Mouse (Mus musculus) CH12.LX (cell line): ENCODE measurements at regions not wholly inside any gene's neighbourhood (a gene's known extent, or its start where the extent isn't known, plus 50 kb on each side); places are given as distances from the start of the nearest gene placed in this dataset.

Experiments used
- DNase-seq: peaks from one replicate; pipeline ENCODE4 v3.0.0-alpha.2; 2013; ENCODE audit errors: extremely low read depth
- H3K27ac ChIP-seq: 2 replicates; pipeline ENCODE4 v1.5.1; 2012; ENCODE audit warnings: low read depth, mild to moderate bottlenecking, control low read depth, moderate library complexity; ENCODE audit not compliant: insufficient read depth
- H3K27me3 ChIP-seq: replicated peaks from 2 replicates; pipeline ENCODE3; 2012; ENCODE audit warnings: inconsistent platforms
- H3K36me3 ChIP-seq, 2 experiments: replicated peaks in 1 of 2; 2 replicates each; pipeline versions ENCODE3 to v1.6.1; 2012; ENCODE audit warnings: inconsistent platforms in 1 of 2, low read length in 1 of 2, mild to moderate bottlenecking in 1 of 2, mixed read lengths in 1 of 2, moderate library complexity in 1 of 2; ENCODE audit not compliant: control insufficient read depth in 1 of 2, insufficient read depth in 1 of 2
- H3K4me1 ChIP-seq, 2 experiments: 2 replicates each; pipeline ENCODE4 v1.6.1; 2012; ENCODE audit warnings: inconsistent platforms in 1 of 2, moderate library complexity in 1 of 2; ENCODE audit not compliant: insufficient read depth in 2 of 2, control insufficient read depth in 1 of 2
- H3K4me2 ChIP-seq: 2 replicates; pipeline ENCODE4 v1.6.1; 2012; ENCODE audit warnings: low read depth, mild to moderate bottlenecking, control low read depth; ENCODE audit not compliant: poor library complexity, insufficient read depth, severe bottlenecking
- H3K4me3 ChIP-seq, 3 experiments: fragments of 150-350 bp in 1 of 3; sonication (generic) in 1 of 3; replicated peaks in 1 of 3; 2 replicates each; pipeline versions ENCODE3 to v1.5.1; 2011 to 2012; ENCODE audit warnings: low read depth in 2 of 3, low read length in 2 of 3, mild to moderate bottlenecking in 2 of 3, moderate library complexity in 2 of 3, control low read depth in 1 of 3, improper control_type of control experiment in 1 of 3, inconsistent platforms in 1 of 3, mixed read lengths in 1 of 3; ENCODE audit not compliant: poor library complexity in 1 of 3
- H3K79me2 ChIP-seq: replicated peaks from 2 replicates; pipeline ENCODE4 v1.6.1; 2012; ENCODE audit warnings: mild to moderate bottlenecking, moderate library complexity; ENCODE audit not compliant: control insufficient read depth, poor library complexity, insufficient read depth, severe bottlenecking; ENCODE audit errors: extremely low read depth
- H3K9ac ChIP-seq: 2 replicates; pipeline ENCODE4 v1.6.1; 2012; ENCODE audit warnings: low read depth, mild to moderate bottlenecking, control low read depth, moderate library complexity; ENCODE audit not compliant: insufficient read depth
- H3K9me3 ChIP-seq: replicated peaks from 2 replicates; pipeline ENCODE3; 2012; ENCODE audit warnings: low read length, inconsistent platforms, mixed read lengths
- CHD1 ChIP-seq: IDR thresholded peaks from 2 replicates; pipeline ENCODE4 v1.6.1; 2012; ENCODE audit warnings: low read depth, low read length, improper control_type of control experiment, inconsistent platforms
- CTCF ChIP-seq, 2 experiments: IDR thresholded peaks in 1 of 2; conservative IDR thresholded peaks in 1 of 2; 2 replicates each; pipeline ENCODE4 v1.5.1; 2011 to 2012; ENCODE audit warnings: low read depth in 2 of 2, low read length in 2 of 2, improper control_type of control experiment in 1 of 2, inconsistent platforms in 1 of 2, mild to moderate bottlenecking in 1 of 2, moderate library complexity in 1 of 2
- ELF1 ChIP-seq: IDR thresholded peaks from 2 replicates; pipeline ENCODE4 v1.6.1; 2014; ENCODE audit warnings: low read depth, mild to moderate bottlenecking, inconsistent platforms, low read length, improper control_type of control experiment
- GABPA ChIP-seq: IDR thresholded peaks from 2 replicates; pipeline ENCODE4 v1.6.1; 2012; ENCODE audit warnings: low read depth, low read length, improper control_type of control experiment, inconsistent platforms; ENCODE audit not compliant: insufficient replicate concordance
- HCFC1 ChIP-seq: IDR thresholded peaks from 2 replicates; pipeline ENCODE4 v1.6.1; 2012; ENCODE audit warnings: low read depth, mild to moderate bottlenecking, inconsistent platforms, low read length, improper control_type of control experiment
- JUN ChIP-seq: IDR thresholded peaks from 2 replicates; pipeline ENCODE4 v1.6.1; 2011; ENCODE audit warnings: low read depth, mild to moderate bottlenecking, low read length, improper control_type of control experiment, moderate library complexity; ENCODE audit not compliant: insufficient read depth
- JUND ChIP-seq: conservative IDR thresholded peaks from 2 replicates; pipeline ENCODE4 v1.6.1; 2011; ENCODE audit warnings: low read depth, low read length, improper control_type of control experiment
- MAFK ChIP-seq: IDR thresholded peaks from 2 replicates; pipeline ENCODE4 v1.6.1; 2011; ENCODE audit warnings: low read length, improper control_type of control experiment; ENCODE audit not compliant: insufficient replicate concordance
- MYC ChIP-seq: IDR thresholded peaks from 2 replicates; pipeline ENCODE4 v1.6.1; 2011; ENCODE audit warnings: low read depth, mild to moderate bottlenecking, improper control_type of control experiment, low read length
- NELFE ChIP-seq: IDR thresholded peaks from 2 replicates; pipeline ENCODE4 v1.6.1; 2011; ENCODE audit warnings: low read depth, low read length, improper control_type of control experiment
- NRF1 ChIP-seq: IDR thresholded peaks from 2 replicates; pipeline ENCODE4 v1.6.1; 2014; ENCODE audit warnings: low read depth, mild to moderate bottlenecking, inconsistent platforms, low read length, improper control_type of control experiment, moderate library complexity
- POLR2A ChIP-seq: IDR thresholded peaks from 2 replicates; pipeline ENCODE4 v1.6.1; 2011; ENCODE audit warnings: low read depth, mild to moderate bottlenecking, improper control_type of control experiment, low read length
- SMC3 ChIP-seq: IDR thresholded peaks from 2 replicates; pipeline ENCODE4 v1.6.1; 2011; ENCODE audit warnings: low read depth, low read length, improper control_type of control experiment
- UBTF ChIP-seq: IDR thresholded peaks from 2 replicates; pipeline ENCODE4 v1.6.1; 2012; ENCODE audit warnings: low read depth, mild to moderate bottlenecking, inconsistent platforms, low read length, improper control_type of control experiment, moderate library complexity
- USF1 ChIP-seq: IDR thresholded peaks from 2 replicates; pipeline ENCODE4 v1.6.1; 2014; ENCODE audit warnings: low read depth, mild to moderate bottlenecking, inconsistent platforms, low read length, improper control_type of control experiment
- USF2 ChIP-seq: conservative IDR thresholded peaks from 2 replicates; pipeline ENCODE4 v1.6.1; 2011; ENCODE audit warnings: low read depth, low read length, improper control_type of control experiment
- ZKSCAN1 ChIP-seq: IDR thresholded peaks from 2 replicates; pipeline ENCODE4 v1.6.1; 2012; ENCODE audit warnings: low read depth, inconsistent platforms, low read length, improper control_type of control experiment, borderline replicate concordance
- ZNF384 ChIP-seq: IDR thresholded peaks from 2 replicates; pipeline ENCODE4 v1.6.1; 2012; ENCODE audit warnings: low read depth, low read length, improper control_type of control experiment, inconsistent platforms
- dilution Hi-C: fragments of 300-500 bp; cut with MboI; formaldehyde crosslinking; loops from 2 replicates; pipeline ENCODE4 v1.14.3; 2020; ENCODE audit warnings: low sequenced_read_pairs; ENCODE audit not compliant: extremely low pct_unique_long_range_greater_than_20kb, extremely low pct_ligation_motif_present
- in situ Hi-C: fragments of 300-500 bp; cut with MboI; formaldehyde crosslinking; loops from 3 replicates; pipeline ENCODE4 v1.14.3; 2019; ENCODE audit warnings: low sequenced_read_pairs, low pct_ligation_motif_present, low pct_unique_long_range_greater_than_20kb, mixed read lengths

GRCm38 (mm10) chr7:83227262-83228108, 357.2 kb upstream of the Tmc3 start:
- Histone ChIP-seq H3K4me3 (no peak overlapping the region), H3K9me3 (peaks cover 7% of the 10 kb centered on the region), H3K27ac (no peak overlapping the region), H3K4me2 (no peak overlapping the region), H3K4me1 (peaks cover 0 to 10% of the 10 kb centered on the region in 2 experiments; a peak in 1 of 4 replicates), H3K27me3 (no peaks in the 10 kb centered on the region), H3K36me3 (no peaks in the 10 kb centered on the region), H3K9ac (no peak overlapping the region), H3K79me2 (no peaks in the 10 kb centered on the region)
- dilution Hi-C loops: no loop called here
- no peak for DNase-seq
- in situ Hi-C loops: no loop called here
- no peak for TF ChIP-seq ZNF384
- no peak for TF ChIP-seq CHD1
- TF ChIP-seq HCFC1: no peak
- TF ChIP-seq CTCF (conservative IDR thresholded peaks at IDR 0.05 in 1 of 2, IDR thresholded peaks at IDR 0.05 in 1 of 2; ENCODE audit: low read depth in 2 of 2, low read length in 2 of 2): no peak
- TF ChIP-seq ZKSCAN1: no peak
- TF ChIP-seq NELFE: no peak

- dilution Hi-C loops: no loop called here
- Histone ChIP-seq H3K4me3 (no peak overlapping the region), H3K9ac (no peak overlapping the region), H3K4me1 (peaks cover 0 to 10% of the 10 kb centered on the region in 2 experiments; a peak in 1 of 4 replicates), H3K27me3 (no peaks in the 10 kb centered on the region), H3K27ac (no peak overlapping the region), H3K36me3 (no peaks in the 10 kb centered on the region), H3K79me2 (no peaks in the 10 kb centered on the region), H3K4me2 (no peak overlapping the region), H3K9me3 (peaks cover 7% of the 10 kb centered on the region)
- in situ Hi-C loops: no loop called here
- DNase-seq: no peak
- TF ChIP-seq MYC (no peak), USF1 (no peak), NRF1 (no peak), HCFC1 (no peak), UBTF (no peak), MAFK (no peak), GABPA (no peak), JUND (no peak), POLR2A (no peak), USF2 (no peak), SMC3 (no peak), ELF1 (no peak), JUN (no peak)
These were observed 354.0 kb upstream of the Tmc3 start for GRCm38 (mm10) chr7:83230496-83231325.
